Mouse (Mus musculus) lung, embryonic 16.5 days (tissue): ENCODE results near the gene Ankrd44. TPM values are rescaled to one million over a fixed set of nuclear protein-coding genes. Genes with fewer than 3 reads are reported as not detected.
A peak's percentile ranks its signal among the peaks of the same experiment; 100 is the strongest.

Experiments used
- ATAC-seq: fragments of 200-750 bp; cut with Nextera tagmentation; 2 replicates; pipeline ENCODE4 v1.8.0; 2017; ENCODE audit warnings: low read depth, mild to moderate bottlenecking, moderate library complexity
- H3K27ac ChIP-seq: fragments of 300-500 bp; sonication (generic); 2 replicates; pipeline ENCODE4 v1.5.1; 2014; ENCODE audit warnings: mild to moderate bottlenecking, control low read depth, low read length
- H3K27me3 ChIP-seq: fragments of 300-500 bp; sonication (generic); 2 replicates; pipeline ENCODE4 v1.6.1; 2014; ENCODE audit warnings: low read depth, low read length, mixed read lengths; ENCODE audit not compliant: control insufficient read depth, insufficient read depth
- H3K36me3 ChIP-seq: fragments of 300-500 bp; sonication (generic); 2 replicates; pipeline ENCODE4 v1.6.1; 2014; ENCODE audit warnings: low read length; ENCODE audit not compliant: control insufficient read depth, insufficient read depth
- H3K4me1 ChIP-seq: fragments of 300-500 bp; sonication (generic); replicated peaks from 2 replicates; pipeline ENCODE4 v1.6.1; 2014; ENCODE audit warnings: low read length, mixed read lengths; ENCODE audit not compliant: control insufficient read depth, insufficient read depth
- H3K4me2 ChIP-seq: fragments of 300-500 bp; sonication (generic); 2 replicates; pipeline ENCODE4 v1.6.1; 2014; ENCODE audit warnings: low read depth, low read length, control low read depth
- H3K4me3 ChIP-seq: fragments of 300-500 bp; sonication (generic); 2 replicates; pipeline ENCODE4 v1.5.1; 2014; ENCODE audit warnings: mild to moderate bottlenecking, low read length, control low read depth
- H3K9ac ChIP-seq: fragments of 300-500 bp; sonication (generic); 2 replicates; pipeline ENCODE4 v1.6.1; 2014; ENCODE audit warnings: low read length, control low read depth
- H3K9me3 ChIP-seq: fragments of 300-500 bp; sonication (generic); 2 replicates; pipeline ENCODE4 v1.6.1; 2016; ENCODE audit warnings: low read length; ENCODE audit not compliant: control insufficient read depth
- WGBS: fragments of 180-500 bp; shearing (Covaris S2); extraction: QIAGEN DNeasy Blood & Tissue Kit; methylation state at CpG from one replicate; pipeline ENCODE4 v1.1.7; 2014; 5-methylcytosine and 5-hydroxymethylcytosine counted together
- polyA plus RNA-seq: library from polyadenylated mRNA; unstranded; fragments of >200 nt; fragmentation: Nextera tagmentation; extraction: Ambion mirVana; gene quantifications from 2 replicates; pipeline ENCODE4 v1.2.1, GENCODE M21; 2015

Ankrd44 gene
- polyA plus RNA-seq, 1 experiment from 2014 or later, result 19.5 TPM

- H3K4me1 ChIP-seq, result no peaks in the 10 kb centered on the region
- H3K9me3 ChIP-seq, result no peaks in the 10 kb centered on the region
- H3K9ac ChIP-seq, result no peak overlapping the region
- H3K27me3 ChIP-seq, result no peaks in the 10 kb centered on the region
- H3K27ac ChIP-seq, result no peak overlapping the region
- WGBS, result 88% methylated on average over 6 of the region's 6 CpGs
- no peak for ATAC-seq
- H3K4me2 ChIP-seq, result no peak overlapping the region
- no peaks in the 10 kb centered on the region for H3K36me3 ChIP-seq
- no peak overlapping the region for H3K4me3 ChIP-seq
Measured at GRCm38 (mm10) chr1:54778151-54778550, 148.0 kb downstream of the Ankrd44 start.

- Histone ChIP-seq H3K9ac (no peak overlapping the region), H3K36me3 (no peaks in the 10 kb centered on the region), H3K9me3 (no peaks in the 10 kb centered on the region), H3K4me2 (no peak overlapping the region), H3K27me3 (no peaks in the 10 kb centered on the region), H3K4me1 (no peaks in the 10 kb centered on the region), H3K4me3 (no peak overlapping the region), H3K27ac (no peak overlapping the region)
- ATAC-seq, result no peak
- 65% methylated on average over 6 of the region's 6 CpGs for WGBS
Measured at GRCm38 (mm10) chr1:54777104-54777503, 149.1 kb downstream of the Ankrd44 start.

- no peak overlapping the region for H3K4me2 ChIP-seq
- no peaks in the 10 kb centered on the region for H3K4me1 ChIP-seq
- no peaks in the 10 kb centered on the region for H3K36me3 ChIP-seq
- H3K27me3 ChIP-seq, result no peaks in the 10 kb centered on the region
- no peak overlapping the region for H3K4me3 ChIP-seq
- ATAC-seq, result no peak
- no peak overlapping the region for H3K9ac ChIP-seq
- H3K9me3 ChIP-seq, result no peaks in the 10 kb centered on the region
- no peak overlapping the region for H3K27ac ChIP-seq
- WGBS, result 61% methylated on average over 8 of the region's 8 CpGs
Measured at GRCm38 (mm10) chr1:54776116-54776515, 150.1 kb downstream of the Ankrd44 start.

GRCm38 (mm10) chr1:54772843-54773242 lies 153.3 kb downstream of the Ankrd44 start:
- H3K27me3 ChIP-seq, result no peaks in the 10 kb centered on the region
- H3K4me1 ChIP-seq, result no peaks in the 10 kb centered on the region
- no peak overlapping the region for H3K4me3 ChIP-seq
- no peak overlapping the region for H3K9ac ChIP-seq
- no peak overlapping the region for H3K27ac ChIP-seq
- WGBS, result 84% methylated on average over 5 of the region's 5 CpGs
- H3K4me2 ChIP-seq, result no peak overlapping the region
- H3K9me3 ChIP-seq, result peaks cover 2% of the 10 kb centered on the region; the same call in 1 of the 2 replicates
- no peak for ATAC-seq
- H3K36me3 ChIP-seq, result no peaks in the 10 kb centered on the region

- ATAC-seq, result no peak
- H3K9me3 ChIP-seq, result peaks cover 2% of the 10 kb centered on the region; the same call in 1 of the 2 replicates
- H3K36me3 ChIP-seq, result no peaks in the 10 kb centered on the region
Measured at GRCm38 (mm10) chr1:54771471-54771870, 154.7 kb downstream of the Ankrd44 start.

GRCm38 (mm10) chr1:54767221-54767620 lies 159.0 kb downstream of the Ankrd44 start:
- Histone ChIP-seq H3K27me3 (no peaks in the 10 kb centered on the region), H3K9ac (no peak overlapping the region), H3K4me1 (peaks cover 8% of the 10 kb centered on the region), H3K4me2 (no peak overlapping the region), H3K4me3 (no peak overlapping the region), H3K27ac (no peak overlapping the region), H3K36me3 (no peaks in the 10 kb centered on the region), H3K9me3 (peaks cover 2% of the 10 kb centered on the region; the same call in 1 of the 2 replicates)
- WGBS, result 75% methylated on average over 3 of the region's 3 CpGs
- no peak for ATAC-seq

More at GRCm38 (mm10) chr1:54771471-54771870, 154.7 kb downstream of the Ankrd44 start:
- no peak overlapping the region for H3K9ac ChIP-seq
- H3K27me3 ChIP-seq, result no peaks in the 10 kb centered on the region
- H3K4me3 ChIP-seq, result no peak overlapping the region
- 84% methylated on average over 3 of the region's 3 CpGs for WGBS
- no peaks in the 10 kb centered on the region for H3K4me1 ChIP-seq
- H3K4me2 ChIP-seq, result no peak overlapping the region
- H3K27ac ChIP-seq, result no peak overlapping the region

- no peaks in the 10 kb centered on the region for H3K36me3 ChIP-seq
- WGBS, result 46% methylated on average over 2 of the region's 2 CpGs
- no peak overlapping the region for H3K4me3 ChIP-seq
- peaks cover under 1% of the 10 kb centered on the region; the same call in 1 of the 2 replicates for H3K9me3 ChIP-seq
- ATAC-seq, result peak; percentile 91
- peak overlapping the region; percentile 84 for H3K27ac ChIP-seq
- no peaks in the 10 kb centered on the region for H3K27me3 ChIP-seq
- no peak overlapping the region for H3K9ac ChIP-seq
- H3K4me1 ChIP-seq, result peaks cover 8% of the 10 kb centered on the region
- H3K4me2 ChIP-seq, result no peak overlapping the region
Measured at GRCm38 (mm10) chr1:54765632-54766238, 160.5 kb downstream of the Ankrd44 start.

GRCm38 (mm10) chr1:54762216-54762807 lies 163.9 kb downstream of the Ankrd44 start:
- Histone ChIP-seq H3K27ac (no peak overlapping the region), H3K4me2 (no peak overlapping the region), H3K27me3 (no peaks in the 10 kb centered on the region), H3K36me3 (no peaks in the 10 kb centered on the region), H3K9ac (no peak overlapping the region), H3K4me3 (no peak overlapping the region), H3K4me1 (peaks cover 8% of the 10 kb centered on the region), H3K9me3 (no peaks in the 10 kb centered on the region)
- ATAC-seq, result no peak
- WGBS, result 86% methylated on average over 10 of the region's 10 CpGs

GRCm38 (mm10) chr1:54759841-54760240 lies 166.3 kb downstream of the Ankrd44 start:
- Histone ChIP-seq H3K27me3 (no peaks in the 10 kb centered on the region), H3K9me3 (no peaks in the 10 kb centered on the region), H3K9ac (no peak overlapping the region), H3K4me2 (no peak overlapping the region), H3K4me3 (no peak overlapping the region), H3K27ac (no peak overlapping the region), H3K36me3 (no peaks in the 10 kb centered on the region), H3K4me1 (no peaks in the 10 kb centered on the region)
- ATAC-seq, result no peak
